Mouse (Mus musculus) E14TG2a.4 (cell line): Measurements from ENCODE around the gene Rbpj.

Experiments
- H3K27me3 ChIP-seq: 2 replicates; pipeline ENCODE4 v1.6.1; 2014; ENCODE audit warnings: low read length, control low read depth; ENCODE audit not compliant: insufficient read depth
- H3K36me3 ChIP-seq: 2 replicates; pipeline ENCODE4 v1.6.1; 2014; ENCODE audit warnings: low read length, control low read depth; ENCODE audit not compliant: insufficient read depth
- H3K4me1 ChIP-seq: replicated peaks from 2 replicates; pipeline ENCODE4 v1.6.1; 2014; ENCODE audit warnings: low read depth, low read length, control low read depth
- H3K4me3 ChIP-seq: replicated peaks from 2 replicates; pipeline ENCODE4 v1.5.1; 2014; ENCODE audit warnings: mild to moderate bottlenecking, low read length
- H3K9me3 ChIP-seq: 2 replicates; pipeline ENCODE4 v1.6.1; 2014; ENCODE audit warnings: low read length, control low read depth
- CTCF ChIP-seq: conservative IDR thresholded peaks from 2 replicates; pipeline ENCODE4 v1.5.1; 2014; ENCODE audit warnings: low read length
- NANOG ChIP-seq: IDR thresholded peaks from 2 replicates; pipeline ENCODE4 v1.6.1; 2014; ENCODE audit warnings: borderline replicate concordance, low read length, mixed read lengths
- POU5F1 ChIP-seq: IDR thresholded peaks from 2 replicates; pipeline ENCODE4 v1.6.1; 2014; ENCODE audit warnings: low read length, borderline replicate concordance

Gene Rbpj

GRCm38 (mm10) chr5:53463098-53464018 is 2.6 kb upstream of the Rbpj start:
- no peaks in the 10 kb centered on the region for H3K9me3 ChIP-seq
- peaks cover 7% of the 10 kb centered on the region; the same call in 1 of the 2 replicates for H3K27me3 ChIP-seq
- no peak overlapping the region for H3K4me3 ChIP-seq
- H3K4me1 ChIP-seq: peaks cover 58% of the 10 kb centered on the region
- TF ChIP-seq POU5F1 (no peak), NANOG (no peak), CTCF (no peak)
- H3K36me3 ChIP-seq: no peaks in the 10 kb centered on the region

DNA sequence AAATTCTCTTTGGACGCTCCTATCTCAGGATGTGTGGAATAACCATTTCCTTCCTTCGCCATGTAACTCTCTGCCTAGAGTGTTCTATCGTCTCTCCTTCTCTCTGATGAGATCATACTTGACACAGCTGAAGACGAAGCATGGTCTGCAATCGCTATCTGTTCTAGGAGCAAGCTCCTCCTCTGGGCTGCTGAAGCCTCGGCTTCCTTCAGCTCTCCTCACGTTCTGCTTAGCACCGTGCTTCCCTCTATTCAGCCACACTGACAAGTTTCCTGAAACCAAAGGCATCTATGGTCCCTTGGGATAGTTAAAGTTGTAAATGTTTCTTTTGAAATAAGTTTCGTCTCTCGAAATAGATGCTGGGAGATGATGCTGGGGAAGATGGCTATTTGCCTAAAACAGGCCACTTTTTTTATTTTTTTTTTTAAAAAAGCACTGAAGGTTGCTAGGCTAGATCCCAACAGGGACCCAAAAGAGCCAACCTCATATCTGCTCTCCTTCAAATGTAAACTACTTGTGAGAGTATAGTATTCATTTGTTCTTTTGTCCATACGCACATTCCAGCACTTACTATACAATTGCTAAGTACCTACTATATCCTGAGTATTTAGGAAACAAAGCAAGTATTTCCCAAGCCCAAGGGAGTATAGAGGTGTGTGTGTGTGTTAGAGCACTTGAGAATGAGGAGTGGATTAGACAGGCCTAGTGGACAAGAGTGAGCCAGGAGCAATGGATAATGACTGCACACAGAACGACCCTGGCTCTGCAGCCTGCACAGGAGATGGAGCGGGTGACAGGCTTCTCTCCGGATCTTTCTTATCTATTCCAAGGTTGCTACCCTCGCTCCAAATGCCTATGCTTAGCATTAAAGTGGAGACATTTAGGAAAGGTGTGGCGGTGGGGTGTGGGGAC is 726 bp downstream of the Rbpj start:
- TF ChIP-seq POU5F1 (no peak), NANOG (peak; percentile 96), CTCF (no peak)

DNA sequence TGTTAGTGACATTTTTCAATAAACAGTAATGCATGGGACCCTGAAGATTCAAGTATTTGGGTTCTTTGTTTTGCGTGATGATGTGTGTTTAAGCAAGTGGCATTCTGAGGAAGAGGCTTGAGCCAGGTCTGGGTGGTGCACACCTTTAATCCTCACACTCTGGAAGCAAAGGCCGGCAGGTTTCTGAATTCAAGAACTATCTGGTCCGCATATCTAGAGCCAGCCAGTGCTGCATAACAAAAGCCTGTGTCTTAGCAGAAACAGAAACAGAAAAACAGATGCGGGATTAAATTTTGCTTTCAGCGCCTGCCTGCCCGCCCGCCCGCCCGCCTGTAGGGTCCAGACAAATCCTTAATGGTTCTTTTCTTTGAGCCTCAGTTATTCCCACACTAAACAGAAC is 1.6 kb downstream of the Rbpj start:
- Histone ChIP-seq H3K36me3 (no peaks in the 10 kb centered on the region), H3K27me3 (peaks cover 6% of the 10 kb centered on the region; the same call in 1 of the 2 replicates), H3K4me3 (peak overlapping the region; percentile 58), H3K4me1 (peaks cover 93% of the 10 kb centered on the region), H3K9me3 (no peaks in the 10 kb centered on the region)
- TF ChIP-seq NANOG (no peak), POU5F1 (peak; percentile 71; the same call in 1 of the 2 replicates), CTCF (no peak)

More for the DNA sequence above, 726 bp downstream of the Rbpj start:
- peak overlapping the region; percentile 58 for H3K4me3 ChIP-seq
- H3K4me1 ChIP-seq: peaks cover 89% of the 10 kb centered on the region
- H3K27me3 ChIP-seq: peaks cover 5% of the 10 kb centered on the region; the same call in 1 of the 2 replicates
- H3K9me3 ChIP-seq: no peaks in the 10 kb centered on the region
- H3K36me3 ChIP-seq: no peaks in the 10 kb centered on the region

- TF ChIP-seq CTCF: no peak
- no peak for TF ChIP-seq POU5F1
- TF ChIP-seq NANOG: no peak
- H3K9me3 ChIP-seq: no peaks in the 10 kb centered on the region
- peaks cover 10% of the 10 kb centered on the region; the same call in 1 of the 2 replicates for H3K27me3 ChIP-seq
- peak overlapping the region; percentile 57 for H3K4me3 ChIP-seq
- H3K36me3 ChIP-seq: no peaks in the 10 kb centered on the region
- peaks cover 95% of the 10 kb centered on the region for H3K4me1 ChIP-seq
Observed at GRCm38 (mm10) chr5:53468366-53468765, 2.4 kb downstream of the Rbpj start.

DNA sequence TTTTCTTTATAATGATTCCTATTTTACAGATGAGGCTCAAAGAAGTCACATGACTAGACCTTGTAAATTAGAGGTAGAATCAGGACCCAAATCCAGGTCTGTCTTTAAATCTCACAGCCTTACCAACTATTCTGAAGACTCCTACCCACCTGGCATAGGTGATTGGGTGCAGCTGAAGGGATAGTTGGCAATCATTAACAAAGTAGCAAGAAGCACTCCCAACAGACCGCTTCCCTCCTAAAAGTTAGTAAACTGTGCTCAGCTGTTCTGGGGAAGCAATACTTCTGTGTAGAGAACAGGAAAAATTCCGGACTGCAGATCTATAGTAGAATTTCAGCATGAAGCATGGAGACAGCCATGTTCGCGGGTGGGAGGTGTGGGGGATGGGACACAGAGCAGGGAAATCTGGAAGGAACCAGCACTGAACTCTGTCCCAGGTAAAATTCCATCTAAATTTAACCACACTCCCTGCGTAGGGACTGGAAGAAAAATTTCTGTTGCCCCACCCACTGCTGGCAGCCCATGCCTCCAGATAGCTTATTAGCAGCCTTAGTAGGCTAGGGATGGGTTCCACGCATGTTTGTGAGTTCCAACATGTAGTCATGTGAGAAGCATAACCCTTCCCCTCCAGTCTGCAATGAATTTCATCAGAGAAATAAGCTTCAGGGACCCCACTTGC is 3.3 kb downstream of the Rbpj start:
- Histone ChIP-seq H3K9me3 (no peaks in the 10 kb centered on the region), H3K36me3 (no peaks in the 10 kb centered on the region), H3K27me3 (peaks cover 10% of the 10 kb centered on the region; the same call in 1 of the 2 replicates), H3K4me1 (peaks cover 96% of the 10 kb centered on the region), H3K4me3 (peak overlapping the region; percentile 64)
- no peak for TF ChIP-seq CTCF
- TF ChIP-seq NANOG: no peak
- TF ChIP-seq POU5F1: no peak

DNA sequence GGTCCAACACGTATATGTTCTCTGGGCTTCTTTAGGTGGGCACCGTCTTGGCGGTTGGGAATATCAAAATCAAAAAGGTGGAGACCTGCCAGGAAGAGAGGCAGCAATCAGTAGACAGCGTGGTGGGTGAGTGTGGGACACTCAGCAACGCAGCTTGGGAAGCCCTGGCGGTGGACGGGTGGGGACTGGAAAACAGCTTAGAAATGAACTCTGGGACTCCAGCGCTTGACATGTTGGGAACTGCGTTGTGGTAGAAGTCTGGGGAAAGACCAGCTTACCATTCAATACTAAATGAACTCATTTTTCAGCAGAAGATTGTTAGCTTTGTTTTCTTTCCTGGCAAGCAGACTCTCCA is 3.8 kb downstream of the Rbpj start:
- Histone ChIP-seq H3K27me3 (peaks cover 12% of the 10 kb centered on the region; the same call in 1 of the 2 replicates), H3K9me3 (no peaks in the 10 kb centered on the region), H3K4me3 (peak overlapping the region; percentile 64), H3K4me1 (peaks cover 96% of the 10 kb centered on the region), H3K36me3 (no peaks in the 10 kb centered on the region)
- no peak for TF ChIP-seq CTCF

GRCm38 (mm10) chr5:53470141-53471079 is 4.5 kb downstream of the Rbpj start:
- no peak for TF ChIP-seq NANOG
- TF ChIP-seq POU5F1: no peak
- TF ChIP-seq CTCF: no peak
- H3K4me1 ChIP-seq: peaks cover 91% of the 10 kb centered on the region
- peak overlapping the region; percentile 64 for H3K4me3 ChIP-seq
- H3K27me3 ChIP-seq: peaks cover 13% of the 10 kb centered on the region; the same call in 1 of the 2 replicates
- no peaks in the 10 kb centered on the region for H3K9me3 ChIP-seq
- H3K36me3 ChIP-seq: no peaks in the 10 kb centered on the region
